Mouse (Mus musculus) spleen, postnatal 0 days (tissue): ENCODE measurements around the gene Plxnd1. TPM values are rescaled to one million over a fixed set of nuclear protein-coding genes. Genes with fewer than 3 reads are reported as not detected.

ENCODE experiments used
- polyA plus RNA-seq: library from polyadenylated mRNA; unstranded; fragments of >200 nt; fragmentation: Nextera tagmentation; extraction: Ambion mirVana; gene quantifications from 2 replicates; pipeline ENCODE4 v1.2.1, GENCODE M21; 2015

Gene Plxnd1
- 14.8 and 18.5 TPM in 2 replicates for polyA plus RNA-seq

DNA sequence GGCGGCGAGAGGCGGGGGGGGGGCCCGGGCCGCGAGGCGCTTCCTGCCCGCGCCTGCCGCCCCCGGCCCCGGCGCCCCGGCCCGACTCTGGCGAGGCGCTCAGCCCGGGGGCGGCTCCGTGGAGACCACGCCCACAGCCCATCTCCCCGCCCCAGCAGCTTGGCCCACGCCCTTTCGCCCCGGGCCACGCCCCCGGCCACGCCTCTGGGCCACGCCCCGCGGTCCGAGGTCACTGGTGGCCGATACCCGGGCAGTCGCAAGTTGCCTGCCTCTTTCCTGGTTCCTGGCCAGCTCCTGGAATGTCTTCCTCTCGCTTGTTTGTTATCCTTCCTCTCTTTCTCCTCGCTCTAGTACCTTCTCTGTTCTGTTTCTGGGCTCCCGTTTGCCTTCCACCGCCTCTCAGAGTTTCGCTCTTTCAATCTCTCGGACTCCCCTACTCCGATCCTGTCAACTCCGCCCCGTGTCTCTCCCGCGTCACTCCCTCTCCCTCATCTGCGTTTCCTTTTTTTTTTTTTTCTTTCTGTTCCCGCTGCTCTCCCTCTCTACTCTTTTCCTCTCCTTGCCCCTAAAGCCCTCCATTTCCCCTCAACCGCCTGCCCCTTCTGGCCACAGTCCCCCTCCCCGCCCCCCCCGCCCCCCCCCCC, at the start of gene Plxnd1:
Gene Plxnd1 (minus strand): TSS at position 129 of the 644 bp plus-strand sequence.

DNA sequence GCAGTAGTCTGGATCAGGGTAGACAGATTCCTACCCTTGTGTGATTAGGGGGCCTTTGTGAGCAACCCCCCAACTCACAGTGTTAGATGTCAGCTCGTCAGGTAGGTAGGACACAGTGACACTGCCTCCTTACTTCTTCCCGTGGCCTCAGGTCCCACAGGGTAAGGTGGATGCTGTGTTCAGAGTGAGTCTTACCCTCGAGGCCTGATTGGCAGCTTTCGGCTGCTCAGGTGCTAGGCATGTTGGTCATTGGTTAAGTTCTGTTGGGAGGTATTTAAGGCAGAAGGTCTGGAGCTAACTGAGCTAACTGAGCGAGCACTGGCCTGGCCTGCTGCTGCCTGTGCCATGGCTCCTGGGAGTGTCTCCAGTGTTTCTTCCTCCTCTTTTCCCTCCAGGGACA, 50.2 kb downstream of the Plxnd1 start, which contains the start of gene H1foo:
Gene H1foo (plus strand): TSS at position 301 of the 400 bp plus-strand sequence.

DNA sequence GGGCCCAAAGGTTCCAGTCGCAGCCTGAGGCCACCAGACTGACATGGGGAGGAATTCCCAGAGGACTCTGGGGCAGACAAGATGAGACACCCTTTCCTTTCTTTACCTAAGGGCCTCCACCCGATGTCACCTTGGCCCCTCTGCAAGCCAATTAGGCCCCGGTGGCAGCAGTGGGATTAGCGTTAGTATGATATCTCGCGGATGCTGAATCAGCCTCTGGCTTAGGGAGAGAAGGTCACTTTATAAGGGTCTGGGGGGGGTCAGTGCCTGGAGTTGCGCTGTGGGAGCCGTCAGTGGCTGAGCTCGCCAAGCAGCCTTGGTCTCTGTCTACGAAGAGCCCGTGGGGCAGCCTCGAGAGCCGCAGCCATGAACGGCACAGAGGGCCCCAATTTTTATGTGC, 63.2 kb downstream of the Plxnd1 start, which contains the start of gene Rho:
Gene Rho (plus strand): TSS at position 110 of the 400 bp plus-strand sequence.

Other genes starting within 250 kb of the Plxnd1 start
- gene Tmem40, start 232.6 kb downstream of the Plxnd1 start, polyA plus RNA-seq = 32.7 and 35.0 TPM in 2 replicates
- 2.1 and 2.8 TPM in 2 replicates for gene Cand2, start 220.5 kb downstream of the Plxnd1 start, polyA plus RNA-seq
- gene Rpl32, start 186.3 kb downstream of the Plxnd1 start, polyA plus RNA-seq = 2,197 and 2,236 TPM in 2 replicates
- gene Efcab12, start 156.6 kb downstream of the Plxnd1 start, polyA plus RNA-seq = 0.13 and 0.18 TPM in 2 replicates
- 12.2 and 14.4 TPM in 2 replicates for gene Mbd4, start 141.6 kb downstream of the Plxnd1 start, polyA plus RNA-seq
- 3.8 and 4.0 TPM in 2 replicates for gene Ift122, start 141.5 kb downstream of the Plxnd1 start, polyA plus RNA-seq
- 0.08 and 0.13 TPM in 2 replicates for gene Rho, start 63.3 kb downstream of the Plxnd1 start, polyA plus RNA-seq
- gene H1foo, start 50.1 kb downstream of the Plxnd1 start, polyA plus RNA-seq = not detected in 2 replicates
- 20.6 and 24.7 TPM in 2 replicates for gene Tmcc1, start 198.5 kb upstream of the Plxnd1 start, polyA plus RNA-seq
- gene Washc2, start 213.0 kb upstream of the Plxnd1 start, polyA plus RNA-seq = 18.1 and 22.3 TPM in 2 replicates